Mouse (Mus musculus) bone marrow macrophage, adult 2 months (primary cell): ENCODE measurements around the gene Gsdma2. TPM values are rescaled to one million over a fixed set of nuclear protein-coding genes. Genes with fewer than 3 reads are reported as not detected.
"Not testable (repeated sequence)": the region's sequence is repeated elsewhere in the genome, so short reads cannot be mapped to it uniquely, and the experiment has no call there.

ENCODE experiments used
- H3K27ac ChIP-seq: 2 replicates; pipeline ENCODE4 v1.5.1; 2012; ENCODE audit warnings: low read depth, low read length; ENCODE audit not compliant: insufficient read depth
- H3K4me1 ChIP-seq: 2 replicates; pipeline ENCODE4 v1.6.1; 2012; ENCODE audit warnings: low read length; ENCODE audit not compliant: control insufficient read depth, insufficient read depth
- H3K4me3 ChIP-seq: 2 replicates; pipeline ENCODE4 v1.5.1; 2012; ENCODE audit warnings: mild to moderate bottlenecking, low read length, moderate library complexity; ENCODE audit not compliant: insufficient read depth
- CTCF ChIP-seq: IDR thresholded peaks from 2 replicates; pipeline ENCODE4 v1.5.1; 2012; ENCODE audit warnings: low read depth, mild to moderate bottlenecking, low read length, moderate library complexity
- POLR2A ChIP-seq: IDR thresholded peaks from 2 replicates; pipeline ENCODE4 v1.6.1; 2012; ENCODE audit warnings: mild to moderate bottlenecking, low read depth, low read length, borderline replicate concordance
- polyA plus RNA-seq: library from polyadenylated mRNA; stranded (reverse); fragments of >200 nt; gene quantifications from 2 replicates; pipeline ENCODE4 v1.2.4, GENCODE M21; 2012; ENCODE audit not compliant: missing spikeins, insufficient read depth, insufficient read length

Gene Gsdma2
- polyA plus RNA-seq: not detected in 2 replicates

- TF ChIP-seq POLR2A (no peak), CTCF (no peak)
- Histone ChIP-seq H3K4me3 (no peak within 1 kb of the TSS), H3K27ac (no peak within 1 kb of the TSS), H3K4me1 (no peaks in the 10 kb centered on the region)
Observed at GRCm38 (mm10) chr11:98646459-98646858, at the start of gene Gsdma2. Gene Gsdma2, plus strand, starts transcription at chr11:98646759.

- TF ChIP-seq POLR2A (no peak), CTCF (peak; percentile 75)
- no peak overlapping the region for H3K4me3 ChIP-seq
- no peaks in the 10 kb centered on the region for H3K4me1 ChIP-seq
- no peak overlapping the region for H3K27ac ChIP-seq
Observed at GRCm38 (mm10) chr11:98597363-98597762, 49.2 kb upstream of the Gsdma2 start.

GRCm38 (mm10) chr11:98597991-98598390 lies 48.6 kb upstream of the Gsdma2 start, which contains the start of gene Lrrc3c:
Gene Lrrc3c, plus strand, starts transcription at chr11:98598291.
- H3K4me1 ChIP-seq: no peaks in the 10 kb centered on the region
- no peak within 1 kb of the TSS for H3K4me3 ChIP-seq
- TF ChIP-seq POLR2A: no peak
- no peak for TF ChIP-seq CTCF
- no peak within 1 kb of the TSS for H3K27ac ChIP-seq

GRCm38 (mm10) chr11:98598851-98599290 lies 47.7 kb upstream of the Gsdma2 start:
- TF ChIP-seq CTCF (no peak), POLR2A (no peak)
- H3K4me3 ChIP-seq: no peak overlapping the region

GRCm38 (mm10) chr11:98599291-98599690 lies 47.3 kb upstream of the Gsdma2 start:
- no peaks in the 10 kb centered on the region for H3K4me1 ChIP-seq
- no peak overlapping the region for H3K27ac ChIP-seq
- no peak overlapping the region for H3K4me3 ChIP-seq
- no peak for TF ChIP-seq CTCF

More at GRCm38 (mm10) chr11:98598851-98599290, 47.7 kb upstream of the Gsdma2 start:
- no peaks in the 10 kb centered on the region for H3K4me1 ChIP-seq
- H3K27ac ChIP-seq: no peak overlapping the region

GRCm38 (mm10) chr11:98602090-98602690 lies 44.4 kb upstream of the Gsdma2 start:
- Histone ChIP-seq H3K4me1 (no peaks in the 10 kb centered on the region), H3K27ac (no peak overlapping the region), H3K4me3 (no peak overlapping the region)
- TF ChIP-seq CTCF (no peak), POLR2A (no peak)

GRCm38 (mm10) chr11:98603953-98604352 lies 42.6 kb upstream of the Gsdma2 start:
- TF ChIP-seq CTCF: no peak
- TF ChIP-seq POLR2A: no peak
- H3K27ac ChIP-seq: no peak overlapping the region

GRCm38 (mm10) chr11:98604911-98605310 lies 41.6 kb upstream of the Gsdma2 start:
- not testable (repeated sequence) for H3K27ac ChIP-seq, H3K4me3 ChIP-seq, H3K4me1 ChIP-seq

More at GRCm38 (mm10) chr11:98603953-98604352, 42.6 kb upstream of the Gsdma2 start:
- Histone ChIP-seq H3K4me3 (no peak overlapping the region), H3K4me1 (no peaks in the 10 kb centered on the region)

GRCm38 (mm10) chr11:98606763-98607162 lies 39.8 kb upstream of the Gsdma2 start:
- Histone ChIP-seq H3K4me3 (no peak overlapping the region), H3K4me1 (no peaks in the 10 kb centered on the region), H3K27ac (no peak overlapping the region)
- TF ChIP-seq POLR2A (no peak), CTCF (no peak)

- Histone ChIP-seq H3K4me3 (no peak overlapping the region), H3K4me1 (no peaks in the 10 kb centered on the region), H3K27ac (no peak overlapping the region)
- TF ChIP-seq CTCF (no peak), POLR2A (no peak)
Observed at GRCm38 (mm10) chr11:98620791-98621190, 25.8 kb upstream of the Gsdma2 start.

- not testable (repeated sequence) for H3K27ac ChIP-seq, H3K4me3 ChIP-seq, H3K4me1 ChIP-seq
Observed at GRCm38 (mm10) chr11:98623981-98624380, 22.6 kb upstream of the Gsdma2 start.

GRCm38 (mm10) chr11:98624381-98624780 lies 22.2 kb upstream of the Gsdma2 start:
- H3K27ac ChIP-seq, H3K4me3 ChIP-seq, H3K4me1 ChIP-seq: not testable (repeated sequence)
